Mouse (Mus musculus): ENCODE data around the gene Tmem132b. TPM values are rescaled to one million over a fixed set of nuclear protein-coding genes. Genes with fewer than 3 reads are reported as not detected.

Tmem132b gene
- polyA plus RNA-seq, 1 experiment from 2014 or later = not detected

DNA sequence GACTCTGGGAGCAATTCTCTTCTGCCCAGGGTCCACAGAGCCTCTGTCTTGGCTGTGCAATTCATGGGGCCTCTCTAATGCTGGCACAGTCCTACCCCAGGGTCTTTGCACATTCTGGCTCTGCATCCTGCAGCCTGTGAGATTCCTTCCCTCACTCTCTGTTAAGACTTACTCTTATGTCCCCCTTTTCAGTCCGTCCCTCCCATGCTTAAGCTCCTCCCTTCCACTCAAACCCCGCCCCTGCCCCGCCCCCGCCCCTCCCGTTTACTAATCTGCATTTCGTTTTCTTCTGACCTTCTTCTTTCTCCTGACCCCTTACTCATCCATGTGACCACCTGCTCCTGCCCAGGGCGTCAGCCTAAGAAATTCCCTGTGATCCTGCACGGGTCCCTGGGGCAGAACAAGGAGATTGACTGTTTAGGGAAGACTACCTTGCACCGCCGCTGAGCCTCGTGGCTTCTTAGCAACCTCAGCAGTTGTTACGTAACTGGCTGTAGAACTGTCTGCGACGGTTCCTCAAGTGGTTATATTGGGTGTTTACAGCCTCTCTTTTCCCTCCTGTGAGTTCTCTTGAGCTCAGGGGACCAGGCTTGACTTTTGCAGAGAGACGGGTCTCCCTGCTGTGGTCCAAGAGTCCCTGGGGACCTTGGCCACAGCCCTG is 10.5 kb upstream of the Tmem132b start:
- Histone ChIP-seq H3K27ac (ENCODE audit: low read depth) (no peak overlapping the region), H3K36me3 (replicated peaks; ENCODE audit: insufficient read depth, low read length) (0 out of 2 replicates have a peak, but pooled peaks cover 11% of the 10 kb centered on the region), H3K4me1 (ENCODE audit: insufficient read depth) (peaks cover 9% of the 10 kb centered on the region), H3K9ac (replicated peaks) (no peak overlapping the region), H3K4me3 (ENCODE audit: low read depth, low read length) (peak overlapping the region; percentile 22; the same call in 1 of the 2 replicates), H3K27me3 (ENCODE audit: insufficient read depth, low read length) (no peaks in the 10 kb centered on the region), H3K9me3 (ENCODE audit: low read length) (no peaks in the 10 kb centered on the region), H3K4me2 (ENCODE audit: low read depth, low read length) (peak overlapping the region; percentile 61)
- WGBS (ENCODE audit: insufficient replicate concordance) = 11% methylated on average over 15 of the region's 15 CpGs
- ATAC-seq = peak; percentile 31; the same call in 1 of the 2 replicates
- TF ChIP-seq CTCF (IDR thresholded peaks at IDR 0.05; ENCODE audit: low read depth) (0 out of 2 replicates have a peak, but pooled peaks have one; percentile 3), EP300 (IDR thresholded peaks at IDR 0.05; ENCODE audit: low read depth) (no peak)
- peak; percentile 55 for DNase-seq

DNA sequence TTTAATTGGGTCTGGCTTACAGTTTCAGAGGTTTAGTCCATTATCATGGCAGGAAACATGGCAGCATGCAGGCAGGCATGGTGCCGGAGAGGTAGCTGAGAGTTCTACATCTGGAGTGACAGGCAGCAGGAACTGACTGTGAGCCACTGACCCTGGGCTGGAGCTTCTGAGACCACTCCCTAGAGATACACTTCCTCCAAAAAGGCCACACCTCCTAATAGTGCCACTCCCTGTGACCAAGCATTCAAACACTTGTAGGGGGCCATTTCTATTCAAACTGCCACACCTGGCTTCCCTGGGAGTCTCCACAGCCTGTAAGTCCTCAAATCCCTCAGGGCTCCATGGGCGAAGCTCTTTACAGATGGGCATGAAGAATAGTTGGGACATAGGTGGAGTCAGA is 8.2 kb upstream of the Tmem132b start:
- no peaks in the 10 kb centered on the region; the same call in 1 of the 2 replicates for H3K27me3 ChIP-seq (ENCODE audit: insufficient read depth, low read length)
- peaks cover 9% of the 10 kb centered on the region for H3K4me1 ChIP-seq (ENCODE audit: insufficient read depth)
- no peak overlapping the region for H3K9ac ChIP-seq (replicated peaks)
- ATAC-seq = no peak
- no peak overlapping the region for H3K4me2 ChIP-seq (ENCODE audit: low read depth, low read length)
- no peaks in the 10 kb centered on the region for H3K36me3 ChIP-seq (replicated peaks; ENCODE audit: insufficient read depth, low read length)
- TF ChIP-seq CTCF (IDR thresholded peaks at IDR 0.05; ENCODE audit: low read depth) (no peak), EP300 (IDR thresholded peaks at IDR 0.05; ENCODE audit: low read depth) (no peak)
- no peak overlapping the region for H3K4me3 ChIP-seq (ENCODE audit: low read depth, low read length)
- no peak overlapping the region for H3K27ac ChIP-seq (ENCODE audit: low read depth)
- no peaks in the 10 kb centered on the region for H3K9me3 ChIP-seq (ENCODE audit: low read length)
- WGBS (ENCODE audit: insufficient replicate concordance) = 58% methylated on average over 2 of the region's 2 CpGs
- DNase-seq = no peak

DNA sequence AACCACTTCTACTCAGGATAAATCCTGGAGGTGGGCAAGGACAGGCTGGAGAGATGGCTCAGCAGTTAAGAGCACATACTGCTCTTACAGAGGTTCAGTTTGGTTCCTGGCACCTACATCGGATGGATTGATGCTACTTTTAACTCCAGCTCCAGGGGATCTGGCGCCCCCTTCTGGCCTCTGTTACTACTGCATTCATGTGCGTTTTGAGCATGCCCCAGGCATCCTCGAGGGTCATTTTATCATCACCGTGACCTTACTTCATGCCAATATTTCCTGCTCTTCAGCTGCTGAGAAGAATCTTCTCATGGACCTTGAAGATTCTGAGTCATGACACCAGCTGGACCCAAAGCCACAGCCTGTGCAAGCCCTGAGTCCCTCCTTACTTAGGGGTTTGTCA is 6.1 kb upstream of the Tmem132b start:
- Histone ChIP-seq H3K9me3 (ENCODE audit: low read length) (no peaks in the 10 kb centered on the region), H3K27me3 (ENCODE audit: insufficient read depth, low read length) (peaks cover 18% of the 10 kb centered on the region), H3K36me3 (replicated peaks; ENCODE audit: insufficient read depth, low read length) (no peaks in the 10 kb centered on the region), H3K4me2 (ENCODE audit: low read depth, low read length) (no peak overlapping the region), H3K27ac (ENCODE audit: low read depth) (no peak overlapping the region), H3K4me1 (ENCODE audit: insufficient read depth) (peaks cover 9% of the 10 kb centered on the region), H3K9ac (replicated peaks) (no peak overlapping the region), H3K4me3 (ENCODE audit: low read depth, low read length) (no peak overlapping the region)
- DNase-seq (no peak), ATAC-seq (no peak)
- peak; percentile 48 for TF ChIP-seq CTCF (IDR thresholded peaks at IDR 0.05; ENCODE audit: low read depth)
- TF ChIP-seq EP300 (IDR thresholded peaks at IDR 0.05; ENCODE audit: low read depth) = no peak
- WGBS (ENCODE audit: insufficient replicate concordance) = 54% methylated on average over 5 of the region's 5 CpGs

DNA sequence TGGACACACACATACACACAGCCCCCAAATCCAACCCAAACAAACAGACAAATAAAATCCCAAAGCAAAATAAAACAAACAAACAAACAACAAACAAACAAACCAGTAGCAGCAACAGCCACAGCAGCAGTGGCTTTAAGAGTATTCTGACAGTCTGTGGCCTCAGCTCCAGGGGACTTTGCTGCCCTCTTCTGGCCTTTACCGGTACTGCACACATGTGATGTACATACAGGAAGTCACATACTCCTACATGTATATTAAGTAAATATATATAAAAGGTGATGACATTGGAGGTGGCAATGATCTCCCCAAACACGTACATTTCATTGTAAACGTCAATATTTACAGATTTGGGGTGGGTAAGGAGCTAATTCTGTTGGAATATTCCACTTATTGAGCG is 5.1 kb upstream of the Tmem132b start:
- Histone ChIP-seq H3K4me1 (ENCODE audit: insufficient read depth) (peaks cover 1% of the 10 kb centered on the region), H3K9me3 (ENCODE audit: low read length) (no peaks in the 10 kb centered on the region), H3K9ac (replicated peaks) (no peak overlapping the region), H3K36me3 (replicated peaks; ENCODE audit: insufficient read depth, low read length) (no peaks in the 10 kb centered on the region), H3K27ac (ENCODE audit: low read depth) (no peak overlapping the region), H3K4me2 (ENCODE audit: low read depth, low read length) (no peak overlapping the region), H3K4me3 (ENCODE audit: low read depth, low read length) (no peak overlapping the region), H3K27me3 (ENCODE audit: insufficient read depth, low read length) (peaks cover 25% of the 10 kb centered on the region)
- peak; percentile 60 for DNase-seq
- ATAC-seq = no peak
- no peak for TF ChIP-seq EP300 (IDR thresholded peaks at IDR 0.05; ENCODE audit: low read depth)
- TF ChIP-seq CTCF (IDR thresholded peaks at IDR 0.05; ENCODE audit: low read depth) = peak; percentile 71
- 73% methylated on average over 4 of the region's 4 CpGs for WGBS (ENCODE audit: insufficient replicate concordance)

DNA sequence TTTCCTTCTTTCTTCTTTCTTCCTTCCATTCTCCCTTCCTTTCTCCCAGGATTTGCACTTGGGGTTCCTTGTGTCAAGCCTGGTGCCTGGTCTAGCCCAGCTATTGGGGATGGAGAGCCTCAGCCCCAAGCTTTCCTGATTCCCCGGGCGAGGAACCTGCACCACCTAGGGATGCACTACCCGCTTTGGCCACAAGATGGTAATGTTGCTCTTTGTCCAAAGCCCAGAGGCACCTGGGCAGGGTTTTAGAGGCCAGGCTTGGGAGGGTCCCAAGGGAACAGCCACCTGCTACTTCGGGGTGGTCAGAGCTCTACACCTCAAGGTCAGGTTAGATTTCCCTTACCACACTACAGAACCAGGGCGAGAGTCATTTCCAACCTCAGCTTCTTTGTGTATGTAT is 2.5 kb upstream of the Tmem132b start:
- Histone ChIP-seq H3K27me3 (ENCODE audit: insufficient read depth, low read length) (peaks cover 50% of the 10 kb centered on the region), H3K36me3 (replicated peaks; ENCODE audit: insufficient read depth, low read length) (no peaks in the 10 kb centered on the region), H3K9me3 (ENCODE audit: low read length) (no peaks in the 10 kb centered on the region), H3K9ac (replicated peaks) (no peak overlapping the region), H3K27ac (ENCODE audit: low read depth) (no peak overlapping the region), H3K4me2 (ENCODE audit: low read depth, low read length) (no peak overlapping the region), H3K4me1 (ENCODE audit: insufficient read depth) (no peaks in the 10 kb centered on the region; the same call in 1 of the 2 replicates), H3K4me3 (ENCODE audit: low read depth, low read length) (no peak overlapping the region)
- 4% methylated on average over 5 of the region's 5 CpGs for WGBS (ENCODE audit: insufficient replicate concordance)
- DNase-seq (peak; percentile 73), ATAC-seq (no peak)
- TF ChIP-seq EP300 (IDR thresholded peaks at IDR 0.05; ENCODE audit: low read depth) (no peak), CTCF (IDR thresholded peaks at IDR 0.05; ENCODE audit: low read depth) (peak; percentile 93)

DNA sequence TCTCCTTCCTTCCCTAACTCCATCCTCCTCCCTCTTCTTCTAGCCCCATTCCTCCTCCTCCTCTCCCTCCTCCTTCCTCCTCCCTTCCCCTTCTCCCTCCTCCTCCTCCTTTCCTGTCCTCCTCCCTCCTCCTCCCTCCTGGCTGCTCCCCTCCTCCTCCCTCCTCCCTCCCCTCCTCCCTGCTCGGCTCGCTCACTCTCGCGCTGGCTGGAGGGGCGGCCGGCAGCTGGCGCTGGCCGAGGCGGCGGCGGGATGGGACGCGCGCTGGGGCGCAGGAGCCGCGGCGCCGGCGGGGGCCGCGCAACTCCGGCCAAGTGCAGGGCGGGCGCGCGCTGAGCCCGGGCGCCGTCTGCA is 594 bp downstream of the Tmem132b start:
- Histone ChIP-seq H3K36me3 (replicated peaks; ENCODE audit: insufficient read depth, low read length) (no peaks in the 10 kb centered on the region), H3K27me3 (ENCODE audit: insufficient read depth, low read length) (peaks cover 67% of the 10 kb centered on the region), H3K9ac (replicated peaks) (no peak overlapping the region), H3K27ac (ENCODE audit: low read depth) (no peak overlapping the region), H3K4me3 (ENCODE audit: low read depth, low read length) (no peak overlapping the region), H3K4me1 (ENCODE audit: insufficient read depth) (no peaks in the 10 kb centered on the region; the same call in 1 of the 2 replicates), H3K4me2 (ENCODE audit: low read depth, low read length) (peak overlapping the region; percentile 22; the same call in 1 of the 2 replicates), H3K9me3 (ENCODE audit: low read length) (no peaks in the 10 kb centered on the region)
- DNase-seq = no peak
- no peak for ATAC-seq
- TF ChIP-seq EP300 (IDR thresholded peaks at IDR 0.05; ENCODE audit: low read depth) (no peak), CTCF (IDR thresholded peaks at IDR 0.05; ENCODE audit: low read depth) (no peak)
- WGBS (ENCODE audit: insufficient replicate concordance) = under 1% methylated on average over 29 of the region's 30 CpGs

All from liver, postnatal 0 days (tissue).